Mouse (Mus musculus): Measurements from ENCODE around the gene Nme6.

- TF ChIP-seq GATA1 (IDR thresholded peaks at IDR 0.05; ENCODE audit: low read length) (no peak), TAL1 (IDR thresholded peaks at IDR 0.05; ENCODE audit: low read length) (no peak)
These were observed 46.8 kb downstream of the Nme6 start for GRCm38 (mm10) chr9:109879305-109879704.

All from erythroblast, embryonic 14.5 days (primary cell).